Comparison of ENCODE assay signal across 9 mouse cellular contexts in the genomic region with DNA sequence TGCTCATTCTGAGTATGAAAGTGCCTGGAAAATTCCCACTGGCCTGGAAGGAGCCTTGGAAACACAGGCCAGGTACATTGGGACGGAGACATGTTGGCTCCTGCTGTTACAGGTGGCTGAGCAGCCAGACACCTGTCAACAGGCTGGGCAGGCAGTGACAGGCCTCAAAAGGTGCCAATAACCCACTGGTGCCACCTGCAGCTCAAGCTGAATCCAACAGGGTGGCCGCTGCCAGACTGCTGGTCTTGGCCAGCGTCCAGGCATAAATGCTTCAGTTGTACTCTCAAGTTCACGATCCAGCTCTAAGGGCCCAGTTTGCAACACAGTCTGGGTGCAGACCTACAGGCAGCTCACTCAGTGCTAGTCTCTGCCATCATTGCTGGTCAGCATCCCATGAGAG. TPM values are rescaled to one million over a fixed set of nuclear protein-coding genes. Genes with fewer than 3 reads are reported as not detected.
A peak's percentile ranks its signal among the peaks of the same experiment; 100 is the strongest.
DNase-seq lines count a peak whose midpoint lies in the region; ATAC-seq lines count a peak whose summit lies in the region.
"Had no signal": no experiment of that assay in that cellular context is flagged by ENCODE, and none has a peak within 500 bp of the region (broad histone marks: within the 10 kb centered on the region; RNA-seq: fewer than 3 reads in every experiment).

No protein-coding gene starts in this region.

- no peak overlapping the region for H3K9ac ChIP-seq in midbrain, embryonic 15.5 days
- no peak overlapping the region for H3K9ac ChIP-seq in hindbrain, embryonic 16.5 days (ENCODE audit: low read depth, low read length)
- H3K9ac ChIP-seq: liver, embryonic 13.5 days had no signal

- 0 out of 2 replicates have a peak, but pooled peaks cover 5% of the 10 kb centered on the region for H3K9me3 ChIP-seq in midbrain, embryonic 15.5 days
- 0 out of 2 replicates have a peak, but pooled peaks cover 4% of the 10 kb centered on the region for H3K9me3 ChIP-seq in midbrain, embryonic 10.5 days (replicated peaks)
- peaks cover 2% of the 10 kb centered on the region; the same call in 1 of the 2 replicates for H3K9me3 ChIP-seq in hindbrain, embryonic 16.5 days (ENCODE audit: control insufficient read depth, low read length)
- H3K9me3 ChIP-seq: liver, embryonic 13.5 days had no signal

- H3K4me3 ChIP-seq in midbrain, embryonic 15.5 days, result no peak overlapping the region
- H3K4me3 ChIP-seq in midbrain, embryonic 10.5 days, result no peak overlapping the region
- no peak overlapping the region for H3K4me3 ChIP-seq in hindbrain, embryonic 16.5 days (ENCODE audit: low read length)
- H3K4me3 ChIP-seq: liver, embryonic 13.5 days had no signal

- intact Hi-C loops in left cerebral cortex, postnatal 4 days (cut with DNase I), result no loop called here

- no peaks in the 10 kb centered on the region for H3K27me3 ChIP-seq in midbrain, embryonic 15.5 days (replicated peaks)
- no peaks in the 10 kb centered on the region for H3K27me3 ChIP-seq in midbrain, embryonic 10.5 days (ENCODE audit: low read depth, poor library complexity, severe bottlenecking)
- no peaks in the 10 kb centered on the region for H3K27me3 ChIP-seq in hindbrain, embryonic 16.5 days (replicated peaks; ENCODE audit: control insufficient read depth, insufficient read depth, low read length)
- H3K27me3 ChIP-seq: liver, embryonic 13.5 days had no signal

- 0 out of 2 replicates have a peak, but pooled peaks cover 2% of the 10 kb centered on the region for H3K36me3 ChIP-seq in midbrain, embryonic 15.5 days (replicated peaks)
- H3K36me3 ChIP-seq in midbrain, embryonic 10.5 days, result no peaks in the 10 kb centered on the region
- H3K36me3 ChIP-seq in hindbrain, embryonic 16.5 days (ENCODE audit: control insufficient read depth, insufficient read depth, low read length), result no peaks in the 10 kb centered on the region

- H3K4me2 ChIP-seq in midbrain, embryonic 15.5 days, result no peak overlapping the region
- no peak overlapping the region for H3K4me2 ChIP-seq in hindbrain, embryonic 16.5 days (ENCODE audit: low read length)
- H3K4me2 ChIP-seq: liver, embryonic 13.5 days had no signal

- peak; percentile 30 for ATAC-seq in midbrain, embryonic 15.5 days (replicated peaks)
- peak; percentile 76 for ATAC-seq in hindbrain, embryonic 16.5 days
- no peak for ATAC-seq in inflammation-experienced regulatory T-cells, adult 6 months

- WGBS in midbrain, embryonic 15.5 days, result 59% methylated on average over 4 of the region's 4 CpGs
- WGBS in midbrain, embryonic 10.5 days, result 89% methylated on average over 4 of the region's 4 CpGs
- 53% methylated on average over 4 of the region's 4 CpGs for WGBS in hindbrain, embryonic 16.5 days

- H3K4me1 ChIP-seq in midbrain, embryonic 15.5 days, result no peaks in the 10 kb centered on the region
- 0 out of 2 replicates have a peak, but pooled peaks cover 4% of the 10 kb centered on the region for H3K4me1 ChIP-seq in midbrain, embryonic 10.5 days
- H3K4me1 ChIP-seq in hindbrain, embryonic 16.5 days (ENCODE audit: control insufficient read depth, insufficient read depth, low read depth, low read length), result peaks cover 3% of the 10 kb centered on the region
- H3K4me1 ChIP-seq: liver, embryonic 13.5 days had no signal

- H3K27ac ChIP-seq in midbrain, embryonic 15.5 days, result no peak overlapping the region
- H3K27ac ChIP-seq in midbrain, embryonic 10.5 days (replicated peaks), result no peak overlapping the region
- H3K27ac ChIP-seq in hindbrain, embryonic 16.5 days (ENCODE audit: low read depth, low read length), result peak overlapping the region; percentile 32
- H3K27ac ChIP-seq: liver, embryonic 13.5 days had no signal

- DNase-seq in midbrain, embryonic 10.5 days (ENCODE audit: low spot score), result no peak
- DNase-seq in adrenal gland, postnatal 4 days (ENCODE audit: low spot score in 2 of 2), result peak; percentile 18 to 52
- peak; percentile 39 to 40 for DNase-seq in frontal cortex, postnatal 10 days (ENCODE audit: low spot score in 2 of 2)
- DNase-seq in left cerebral cortex, postnatal 4 days, result peak; percentile 80
- DNase-seq in right cerebral cortex, postnatal 14 days, result peak; percentile 42
- DNase-seq: liver, embryonic 13.5 days had no signal

RNA-seq across cellular contexts. Expression of gene Ggact, which starts 10.7 kb away (rescaled TPM):
- polyA plus RNA-seq in midbrain, embryonic 15.5 days (2015; fragmentation: Nextera tagmentation; extraction: Ambion mirVana), result 10.3 TPM in 2 replicates
- polyA plus RNA-seq in midbrain, embryonic 10.5 days (2016; fragmentation: Nextera tagmentation; extraction: Ambion mirVana), result 3.2 and 5.3 TPM in 2 replicates
- 10 to 100 TPM; 43.9 to 49.2 TPM for total RNA-seq in adrenal gland, postnatal 4 days (2021)
- 13.6 and 14.7 TPM in 2 replicates for polyA plus RNA-seq in hindbrain, embryonic 16.5 days (2015; fragmentation: Nextera tagmentation; extraction: Ambion mirVana)
- total RNA-seq in left cerebral cortex, postnatal 4 days (2021), result 10 to 100 TPM; 11.4 to 11.5 TPM
- polyA plus RNA-seq in inflammation-experienced regulatory T-cells, adult 6 months (2017; shearing (Covaris generic)), result 10 to 100 TPM; 16.8 to 36.1 (median 27.9) TPM
